Mouse (Mus musculus) CH12.LX (cell line): ENCODE measurements around the gene Ceacam19. TPM values are rescaled to one million over a fixed set of nuclear protein-coding genes. Genes with fewer than 3 reads are reported as not detected.
A peak's percentile ranks its signal among the peaks of the same experiment; 100 is the strongest.

Source experiments
- DNase-seq: peaks from one replicate; pipeline ENCODE4 v3.0.0-alpha.2; 2013; ENCODE audit errors: extremely low read depth
- H3K27ac ChIP-seq: 2 replicates; pipeline ENCODE4 v1.5.1; 2012; ENCODE audit warnings: low read depth, mild to moderate bottlenecking, control low read depth, moderate library complexity; ENCODE audit not compliant: insufficient read depth
- H3K27me3 ChIP-seq: replicated peaks from 2 replicates; pipeline ENCODE3; 2012; ENCODE audit warnings: inconsistent platforms
- H3K36me3 ChIP-seq, 2 experiments: replicated peaks in 1 of 2; 2 replicates each; pipeline versions ENCODE3 to v1.6.1; 2012; ENCODE audit warnings: inconsistent platforms in 1 of 2, low read length in 1 of 2, mild to moderate bottlenecking in 1 of 2, mixed read lengths in 1 of 2, moderate library complexity in 1 of 2; ENCODE audit not compliant: control insufficient read depth in 1 of 2, insufficient read depth in 1 of 2
- H3K4me1 ChIP-seq, 2 experiments: 2 replicates each; pipeline ENCODE4 v1.6.1; 2012; ENCODE audit warnings: inconsistent platforms in 1 of 2, moderate library complexity in 1 of 2; ENCODE audit not compliant: insufficient read depth in 2 of 2, control insufficient read depth in 1 of 2
- H3K4me2 ChIP-seq: 2 replicates; pipeline ENCODE4 v1.6.1; 2012; ENCODE audit warnings: low read depth, mild to moderate bottlenecking, control low read depth; ENCODE audit not compliant: poor library complexity, insufficient read depth, severe bottlenecking
- H3K4me3 ChIP-seq, 3 experiments: fragments of 150-350 bp in 1 of 3; sonication (generic) in 1 of 3; replicated peaks in 1 of 3; 2 replicates each; pipeline versions ENCODE3 to v1.5.1; 2011 to 2012; ENCODE audit warnings: low read depth in 2 of 3, low read length in 2 of 3, mild to moderate bottlenecking in 2 of 3, moderate library complexity in 2 of 3, control low read depth in 1 of 3, improper control_type of control experiment in 1 of 3, inconsistent platforms in 1 of 3, mixed read lengths in 1 of 3; ENCODE audit not compliant: poor library complexity in 1 of 3
- H3K79me2 ChIP-seq: replicated peaks from 2 replicates; pipeline ENCODE4 v1.6.1; 2012; ENCODE audit warnings: mild to moderate bottlenecking, moderate library complexity; ENCODE audit not compliant: control insufficient read depth, poor library complexity, insufficient read depth, severe bottlenecking; ENCODE audit errors: extremely low read depth
- H3K9ac ChIP-seq: 2 replicates; pipeline ENCODE4 v1.6.1; 2012; ENCODE audit warnings: low read depth, mild to moderate bottlenecking, control low read depth, moderate library complexity; ENCODE audit not compliant: insufficient read depth
- H3K9me3 ChIP-seq: replicated peaks from 2 replicates; pipeline ENCODE3; 2012; ENCODE audit warnings: low read length, inconsistent platforms, mixed read lengths
- BHLHE40 ChIP-seq: IDR thresholded peaks from 2 replicates; pipeline ENCODE4 v1.6.1; 2011; ENCODE audit warnings: mild to moderate bottlenecking, low read depth, low read length, improper control_type of control experiment
- CHD1 ChIP-seq: IDR thresholded peaks from 2 replicates; pipeline ENCODE4 v1.6.1; 2012; ENCODE audit warnings: low read depth, low read length, improper control_type of control experiment, inconsistent platforms
- ELF1 ChIP-seq: IDR thresholded peaks from 2 replicates; pipeline ENCODE4 v1.6.1; 2014; ENCODE audit warnings: low read depth, mild to moderate bottlenecking, inconsistent platforms, low read length, improper control_type of control experiment
- EP300 ChIP-seq: IDR thresholded peaks from 2 replicates; pipeline ENCODE4 v1.6.1; 2011; ENCODE audit warnings: low read length, improper control_type of control experiment
- ETS1 ChIP-seq: conservative IDR thresholded peaks from 2 replicates; pipeline ENCODE4 v1.6.1; 2012; ENCODE audit warnings: low read depth, mild to moderate bottlenecking, inconsistent platforms, low read length, improper control_type of control experiment, moderate library complexity
- IRF4 ChIP-seq: IDR thresholded peaks from 2 replicates; pipeline ENCODE4 v1.6.1; 2014; ENCODE audit warnings: low read depth, mild to moderate bottlenecking, inconsistent platforms, low read length, improper control_type of control experiment
- JUND ChIP-seq: conservative IDR thresholded peaks from 2 replicates; pipeline ENCODE4 v1.6.1; 2011; ENCODE audit warnings: low read depth, low read length, improper control_type of control experiment
- MAFK ChIP-seq: IDR thresholded peaks from 2 replicates; pipeline ENCODE4 v1.6.1; 2011; ENCODE audit warnings: low read length, improper control_type of control experiment; ENCODE audit not compliant: insufficient replicate concordance
- MAX ChIP-seq: IDR thresholded peaks from 2 replicates; pipeline ENCODE4 v1.6.1; 2011; ENCODE audit warnings: low read length, improper control_type of control experiment
- MAZ ChIP-seq: IDR thresholded peaks from 2 replicates; pipeline ENCODE4 v1.6.1; 2012; ENCODE audit warnings: low read depth, mild to moderate bottlenecking, inconsistent platforms, low read length, improper control_type of control experiment, moderate library complexity
- NRF1 ChIP-seq: IDR thresholded peaks from 2 replicates; pipeline ENCODE4 v1.6.1; 2014; ENCODE audit warnings: low read depth, mild to moderate bottlenecking, inconsistent platforms, low read length, improper control_type of control experiment, moderate library complexity
- POLR2AphosphoS2 ChIP-seq: IDR thresholded peaks from 2 replicates; pipeline ENCODE4 v1.6.1; 2011; ENCODE audit warnings: low read depth, low read length, improper control_type of control experiment
- SIN3A ChIP-seq: IDR thresholded peaks from 2 replicates; pipeline ENCODE4 v1.6.1; 2012; ENCODE audit warnings: low read length, improper control_type of control experiment, inconsistent platforms
- SMC3 ChIP-seq: IDR thresholded peaks from 2 replicates; pipeline ENCODE4 v1.6.1; 2011; ENCODE audit warnings: low read depth, low read length, improper control_type of control experiment
- TCF12 ChIP-seq: IDR thresholded peaks from 2 replicates; pipeline ENCODE4 v1.6.1; 2014; ENCODE audit warnings: low read depth, mild to moderate bottlenecking, inconsistent platforms, low read length, improper control_type of control experiment
- UBTF ChIP-seq: IDR thresholded peaks from 2 replicates; pipeline ENCODE4 v1.6.1; 2012; ENCODE audit warnings: low read depth, mild to moderate bottlenecking, inconsistent platforms, low read length, improper control_type of control experiment, moderate library complexity
- USF2 ChIP-seq: conservative IDR thresholded peaks from 2 replicates; pipeline ENCODE4 v1.6.1; 2011; ENCODE audit warnings: low read depth, low read length, improper control_type of control experiment
- ZC3H11A ChIP-seq: IDR thresholded peaks from 2 replicates; pipeline ENCODE4 v1.6.1; 2012; ENCODE audit warnings: low read depth, mild to moderate bottlenecking, inconsistent platforms, low read length, improper control_type of control experiment
- ZKSCAN1 ChIP-seq: IDR thresholded peaks from 2 replicates; pipeline ENCODE4 v1.6.1; 2012; ENCODE audit warnings: low read depth, inconsistent platforms, low read length, improper control_type of control experiment, borderline replicate concordance
- ZMIZ1 ChIP-seq: IDR thresholded peaks from 2 replicates; pipeline ENCODE4 v1.6.1; 2012; ENCODE audit warnings: low read depth, mild to moderate bottlenecking, inconsistent platforms, low read length, improper control_type of control experiment
- dilution Hi-C: fragments of 300-500 bp; cut with MboI; formaldehyde crosslinking; loops from 2 replicates; pipeline ENCODE4 v1.14.3; 2020; ENCODE audit warnings: low sequenced_read_pairs; ENCODE audit not compliant: extremely low pct_unique_long_range_greater_than_20kb, extremely low pct_ligation_motif_present
- in situ Hi-C: fragments of 300-500 bp; cut with MboI; formaldehyde crosslinking; loops from 3 replicates; pipeline ENCODE4 v1.14.3; 2019; ENCODE audit warnings: low sequenced_read_pairs, low pct_ligation_motif_present, low pct_unique_long_range_greater_than_20kb, mixed read lengths
- polyA plus RNA-seq: library from polyadenylated mRNA; unstranded; fragments of >175 nt; gene quantifications from 2 replicates; pipeline ENCODE4 v1.2.1, GENCODE M21; 2012; ENCODE audit warnings: low read depth; ENCODE audit not compliant: insufficient read length
- total RNA-seq, 2 experiments: library from RNA; depleted of rRNA; stranded (reverse); fragments of 300-350 nt in 1 of 2; fragments of >200 nt in 1 of 2; gene quantifications; 2 replicates each; pipeline ENCODE4 v1.2.3; 2012 to 2014

Gene Ceacam19
- total and polyA plus RNA-seq, 3 experiments = 0.08 TPM; not detected in 2

GRCm38 (mm10) chr7:19851858-19852570 lies 35.8 kb downstream of the Ceacam19 start, which contains the start of gene Gm19345:
Gene Gm19345 (plus strand): TSS chr7:19852003.
- no peak within 1 kb of the TSS for H3K4me3 ChIP-seq

GRCm38 (mm10) chr7:19844521-19845171 lies 43.1 kb downstream of the Ceacam19 start:
- H3K79me2 ChIP-seq = no peaks in the 10 kb centered on the region
- TF ChIP-seq SIN3A (peak; percentile 22; the same call in 1 of the 2 replicates), JUND (no peak), CHD1 (peak; percentile 45; the same call in 1 of the 2 replicates), MAZ (0 out of 2 replicates have a peak, but pooled peaks have one; percentile 47), ELF1 (0 out of 2 replicates have a peak, but pooled peaks have one; percentile 37), ZMIZ1 (no peak), IRF4 (0 out of 2 replicates have a peak, but pooled peaks have one; percentile 13), ETS1 (peak; percentile 37; the same call in 1 of the 2 replicates), MAX (0 out of 2 replicates have a peak, but pooled peaks have one; percentile 28), EP300 (peak; percentile 54; the same call in 1 of the 2 replicates), SMC3 (no peak), TCF12 (peak; percentile 29; the same call in 1 of the 2 replicates)
- no peaks in the 10 kb centered on the region for H3K27me3 ChIP-seq
- dilution Hi-C loops = no loop called here
- H3K9me3 ChIP-seq = no peaks in the 10 kb centered on the region
- in situ Hi-C loops = loop anchor here (5.0 kb wide), 1 partner anchor 42 kb away; no protein-coding TSS in a partner anchor
- H3K4me3 ChIP-seq = peak overlapping the region; percentile 14 to 37 (median 16)
- peak overlapping the region; percentile 42; the same call in 1 of the 2 replicates for H3K27ac ChIP-seq
- H3K9ac ChIP-seq = peak overlapping the region; percentile 34; the same call in 1 of the 2 replicates
- H3K4me1 ChIP-seq = peaks cover 10 to 59% of the 10 kb centered on the region in 2 experiments
- DNase-seq = peak; percentile 35
- no peaks in the 10 kb centered on the region for H3K36me3 ChIP-seq
- H3K4me2 ChIP-seq = peak overlapping the region; percentile 11; the same call in 1 of the 2 replicates

More at GRCm38 (mm10) chr7:19851858-19852570, 35.8 kb downstream of the Ceacam19 start, which contains the start of gene Gm19345:
- in situ Hi-C loops = loop anchor here (25.0 kb wide), 1 partner anchor 440 kb away; the partner anchor contains the start of genes Ckm and Klc3
- dilution Hi-C loops = no loop called here
- H3K27me3 ChIP-seq = no peaks in the 10 kb centered on the region
- no peaks in the 10 kb centered on the region for H3K79me2 ChIP-seq
- DNase-seq = no peak
- no peak within 1 kb of the TSS for H3K4me2 ChIP-seq
- no peak for TF ChIP-seq MAFK
- no peak for TF ChIP-seq BHLHE40
- TF ChIP-seq UBTF = no peak
- TF ChIP-seq ZMIZ1 = no peak
- TF ChIP-seq POLR2AphosphoS2 = no peak
- TF ChIP-seq USF2 = no peak
- no peak for TF ChIP-seq ZC3H11A
- TF ChIP-seq NRF1 = no peak
- TF ChIP-seq ZKSCAN1 = no peak
- no peak for TF ChIP-seq SMC3
- H3K9me3 ChIP-seq = no peaks in the 10 kb centered on the region
- no peak within 1 kb of the TSS for H3K9ac ChIP-seq
- H3K27ac ChIP-seq = no peak within 1 kb of the TSS
- H3K36me3 ChIP-seq = peaks cover 0 to 38% of the 10 kb centered on the region in 2 experiments
- peaks cover 15 to 19% of the 10 kb centered on the region in 2 experiments for H3K4me1 ChIP-seq
